Mouse (Mus musculus): ENCODE results near the gene Gm8246.
"Not testable (repeated sequence)": the region's sequence is repeated elsewhere in the genome, so short reads cannot be mapped to it uniquely, and the experiment has no call there.

The Gm8246 gene

GRCm38 (mm10) chr14:5477730-5478129 lies at the start of gene Gm8246:
Gene Gm8246 (minus strand): TSS chr14:5477830.
- not testable (repeated sequence) for DNase-seq (ENCODE audit: extremely low read depth, low read depth, low spot score)

GRCm38 (mm10) chr14:5501374-5501773 lies 23.7 kb upstream of the Gm8246 start, which contains the start of gene Gm3488:
Gene Gm3488 (plus strand): TSS chr14:5501674.
- DNase-seq (ENCODE audit: extremely low read depth, low read depth, low spot score): not testable (repeated sequence)

DNA sequence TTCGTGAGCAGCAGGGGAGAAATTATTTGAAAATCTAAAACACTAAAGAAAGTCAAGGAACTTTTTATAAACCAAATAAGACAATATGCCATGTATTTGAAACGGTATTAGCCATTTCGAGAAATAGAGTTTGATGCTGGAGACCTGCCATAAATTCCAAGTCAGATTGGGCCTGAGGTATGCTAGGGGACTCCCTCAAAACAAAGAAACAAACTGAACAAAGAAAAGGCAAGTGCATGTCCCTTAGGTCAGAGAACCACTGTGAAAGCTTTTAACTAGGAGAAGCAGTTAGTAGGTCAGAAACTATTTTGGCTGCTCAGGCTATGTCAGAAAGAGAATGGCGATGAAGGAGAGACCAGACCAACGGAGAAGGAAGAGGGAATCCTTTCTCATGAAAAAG lies 6.3 kb upstream of the Gm8246 start, which contains the start of gene Gm3187:
TSS of gene Gm3187 (plus strand) at position 301 of the 400 bp plus-strand sequence.
- not testable (repeated sequence) for DNase-seq (ENCODE audit: extremely low read depth, low read depth, low spot score)

- not testable (repeated sequence) for DNase-seq (ENCODE audit: extremely low read depth, low read depth, low spot score)
Measured at GRCm38 (mm10) chr14:5460469-5460868, 17.2 kb downstream of the Gm8246 start.

DNA sequence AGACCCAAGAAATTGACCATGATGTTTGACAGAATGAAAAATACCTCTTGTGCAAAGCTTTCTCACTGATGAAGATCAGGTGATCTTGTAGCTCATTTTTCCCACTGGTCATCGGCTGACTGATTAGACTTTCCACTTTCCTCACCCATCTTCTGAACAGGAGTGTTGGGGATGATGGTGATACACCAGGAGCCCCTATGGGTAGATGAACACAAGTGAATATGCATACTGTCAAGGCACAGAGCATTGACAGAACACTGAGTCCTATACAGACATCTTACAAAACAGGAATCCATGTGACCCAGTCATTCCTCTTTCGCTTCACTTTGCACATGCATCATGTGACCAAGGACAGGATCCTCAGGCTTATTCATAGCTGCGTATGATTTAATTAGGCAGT lies 22.3 kb downstream of the Gm8246 start, which contains the start of gene Gm3194:
TSS of gene Gm3194 (minus strand) at position 101 of the 400 bp plus-strand sequence.
- not testable (repeated sequence) for DNase-seq (ENCODE audit: extremely low read depth, low read depth, low spot score)
